Mouse (Mus musculus) retina, embryonic 14.5 days (tissue): Measurements from ENCODE around the gene Macrod2.
A peak's percentile ranks its signal among the peaks of the same experiment; 100 is the strongest.

Experiments
- DNase-seq: peaks from one replicate; pipeline ENCODE4 v3.0.0-alpha.2; 2015; ENCODE audit warnings: low spot score

Macrod2 gene

GRCm38 (mm10) chr2:140912179-140912578, 517.1 kb downstream of the Macrod2 start:
- DNase-seq = no peak

GRCm38 (mm10) chr2:140912931-140913330, 517.8 kb downstream of the Macrod2 start:
- no peak for DNase-seq

GRCm38 (mm10) chr2:140913679-140914412, 518.7 kb downstream of the Macrod2 start:
- no peak for DNase-seq

GRCm38 (mm10) chr2:140926922-140927321, 531.8 kb downstream of the Macrod2 start:
- DNase-seq = no peak

- no peak for DNase-seq
These were observed 539.4 kb downstream of the Macrod2 start for GRCm38 (mm10) chr2:140934483-140934882.

- no peak for DNase-seq
These were observed 554.4 kb downstream of the Macrod2 start for GRCm38 (mm10) chr2:140949461-140949860.

GRCm38 (mm10) chr2:140959246-140959645, 564.1 kb downstream of the Macrod2 start:
- no peak for DNase-seq

- DNase-seq = no peak
These were observed 575.1 kb downstream of the Macrod2 start for GRCm38 (mm10) chr2:140970181-140970580.

- DNase-seq = no peak
These were observed 576.7 kb downstream of the Macrod2 start for GRCm38 (mm10) chr2:140971845-140972244.

GRCm38 (mm10) chr2:140985670-140986372, 590.7 kb downstream of the Macrod2 start:
- DNase-seq = no peak

GRCm38 (mm10) chr2:141003846-141004245, 608.7 kb downstream of the Macrod2 start:
- DNase-seq = peak; percentile 79

- DNase-seq = peak; percentile 69
These were observed 609.2 kb downstream of the Macrod2 start for GRCm38 (mm10) chr2:141004326-141004725.

GRCm38 (mm10) chr2:141005616-141006015, 610.5 kb downstream of the Macrod2 start:
- peak; percentile 68 for DNase-seq

- peak; percentile 45 for DNase-seq
These were observed 612.6 kb downstream of the Macrod2 start for GRCm38 (mm10) chr2:141007725-141008124.

GRCm38 (mm10) chr2:141008458-141008857, 613.3 kb downstream of the Macrod2 start:
- no peak for DNase-seq

- DNase-seq = no peak
These were observed 618.5 kb downstream of the Macrod2 start for GRCm38 (mm10) chr2:141013443-141014165.

GRCm38 (mm10) chr2:141022971-141023370, 627.9 kb downstream of the Macrod2 start:
- DNase-seq = no peak

GRCm38 (mm10) chr2:141023916-141024315, 628.8 kb downstream of the Macrod2 start:
- peak; percentile 47 for DNase-seq

GRCm38 (mm10) chr2:141024316-141025043, 629.4 kb downstream of the Macrod2 start:
- DNase-seq = peak; percentile 71

- DNase-seq = peak; percentile 53
These were observed 661.8 kb downstream of the Macrod2 start for GRCm38 (mm10) chr2:141056685-141057454.

GRCm38 (mm10) chr2:141057455-141057833, 662.3 kb downstream of the Macrod2 start:
- no peak for DNase-seq
